Comparison of ENCODE assay signal across 15 mouse cellular contexts in genomic region chr5:114688703-114689102, GRCm38 (mm10). TPM values are rescaled to one million over a fixed set of nuclear protein-coding genes. Genes with fewer than 3 reads are reported as not detected.
A peak's percentile ranks its signal among the peaks of the same experiment; 100 is the strongest.
DNase-seq lines count a peak whose midpoint lies in the region; ATAC-seq and TF ChIP-seq lines count a peak whose summit lies in the region.
"Had no signal": no experiment of that assay in that cellular context is flagged by ENCODE, and none has a peak within 500 bp of the region (broad histone marks: within the 10 kb centered on the region; RNA-seq: fewer than 3 reads in every experiment).

No protein-coding gene starts in this region.

- H3K27me3 ChIP-seq in hindbrain, postnatal 0 days (ENCODE audit: insufficient read depth, low read length), result no peaks in the 10 kb centered on the region
- H3K27me3 ChIP-seq in hindbrain, embryonic 14.5 days (ENCODE audit: control insufficient read depth, insufficient read depth, low read length), result no peaks in the 10 kb centered on the region
- H3K27me3 ChIP-seq in midbrain, embryonic 13.5 days, result no peaks in the 10 kb centered on the region; the same call in 1 of the 2 replicates
- H3K27me3 ChIP-seq in midbrain, embryonic 11.5 days (ENCODE audit: control insufficient read depth, insufficient read depth, low read length), result no peaks in the 10 kb centered on the region
- H3K27me3 ChIP-seq in embryonic facial prominence, embryonic 13.5 days, result no peaks in the 10 kb centered on the region
- H3K27me3 ChIP-seq in thymus, adult 2 months (ENCODE audit: control insufficient read depth, insufficient read depth, low read length), result no peaks in the 10 kb centered on the region

- no peak for TF ChIP-seq CTCF in hindbrain, postnatal 0 days (IDR thresholded peaks at IDR 0.05; ENCODE audit: low read depth)
- TF ChIP-seq CTCF in olfactory bulb, adult 2 months (IDR thresholded peaks at IDR 0.05; ENCODE audit: insufficient read depth, low read depth, low read length), result no peak
- no peak for TF ChIP-seq CTCF in thymus, adult 2 months (IDR thresholded peaks at IDR 0.05; ENCODE audit: borderline replicate concordance, control insufficient read depth, extremely low read depth, insufficient read depth, low read length, poor library complexity)

- peak overlapping the region; percentile 28; the same call in 1 of the 2 replicates for H3K4me2 ChIP-seq in hindbrain, postnatal 0 days (ENCODE audit: low read depth, low read length)
- no peak overlapping the region for H3K4me2 ChIP-seq in hindbrain, embryonic 14.5 days (replicated peaks)
- 0 out of 2 replicates have a peak overlapping the region, but pooled peaks have one; percentile 5 for H3K4me2 ChIP-seq in midbrain, embryonic 13.5 days (replicated peaks)
- H3K4me2 ChIP-seq in midbrain, embryonic 11.5 days, result no peak overlapping the region
- H3K4me2 ChIP-seq in embryonic facial prominence, embryonic 13.5 days, result no peak overlapping the region
- H3K4me2 ChIP-seq: heart, embryonic 11.5 days had no signal

- ATAC-seq in hindbrain, postnatal 0 days, result peak; percentile 6; the same call in 1 of the 2 replicates
- no peak for ATAC-seq in hindbrain, embryonic 14.5 days (ENCODE audit: low FRiP score)
- no peak for ATAC-seq in midbrain, embryonic 13.5 days
- ATAC-seq in midbrain, embryonic 11.5 days (ENCODE audit: low FRiP score), result no peak
- no peak for ATAC-seq in embryonic facial prominence, embryonic 13.5 days (ENCODE audit: insufficient number of reproducible peaks, insufficient read depth, low FRiP score, low TSS enrichment, low read depth)
- no peak for ATAC-seq in megakaryocyte progenitor cell, adult 5-6 weeks (replicated peaks; ENCODE audit: poor library complexity)

- no peak overlapping the region for H3K4me3 ChIP-seq in hindbrain, postnatal 0 days (ENCODE audit: low read length)
- no peak overlapping the region for H3K4me3 ChIP-seq in hindbrain, embryonic 14.5 days (replicated peaks; ENCODE audit: low read length)
- no peak overlapping the region for H3K4me3 ChIP-seq in midbrain, embryonic 13.5 days (replicated peaks)
- no peak overlapping the region for H3K4me3 ChIP-seq in midbrain, embryonic 11.5 days (ENCODE audit: low read depth, low read length)
- no peak overlapping the region for H3K4me3 ChIP-seq in embryonic facial prominence, embryonic 13.5 days
- H3K4me3 ChIP-seq in olfactory bulb, adult 2 months (ENCODE audit: insufficient read depth, low read depth, low read length), result peak overlapping the region; percentile 7; the same call in 1 of the 2 replicates
- no peak overlapping the region for H3K4me3 ChIP-seq in thymus, adult 2 months (ENCODE audit: control insufficient read depth, insufficient read depth, low read length)

- peaks cover 16% of the 10 kb centered on the region; the same call in 1 of the 2 replicates for H3K4me1 ChIP-seq in hindbrain, postnatal 0 days (ENCODE audit: insufficient read depth, low read length)
- peaks cover 10% of the 10 kb centered on the region; the same call in 1 of the 2 replicates for H3K4me1 ChIP-seq in hindbrain, embryonic 14.5 days (replicated peaks; ENCODE audit: control insufficient read depth, insufficient read depth, low read length)
- H3K4me1 ChIP-seq in midbrain, embryonic 13.5 days (replicated peaks), result peaks cover 26% of the 10 kb centered on the region
- peaks cover 13% of the 10 kb centered on the region for H3K4me1 ChIP-seq in midbrain, embryonic 11.5 days (ENCODE audit: control insufficient read depth, insufficient read depth, low read length)
- peaks cover 16% of the 10 kb centered on the region for H3K4me1 ChIP-seq in embryonic facial prominence, embryonic 13.5 days
- H3K4me1 ChIP-seq in olfactory bulb, adult 2 months (ENCODE audit: control insufficient read depth, insufficient read depth, low read length), result peaks cover 25% of the 10 kb centered on the region
- H3K4me1 ChIP-seq in thymus, adult 2 months (replicated peaks; ENCODE audit: control insufficient read depth, insufficient read depth, low read length), result peaks cover 42% of the 10 kb centered on the region

- no peak overlapping the region for H3K9ac ChIP-seq in hindbrain, postnatal 0 days (replicated peaks; ENCODE audit: low read length)
- no peak overlapping the region for H3K9ac ChIP-seq in hindbrain, embryonic 14.5 days
- H3K9ac ChIP-seq in midbrain, embryonic 13.5 days (replicated peaks), result no peak overlapping the region; the same call in 1 of the 2 replicates
- no peak overlapping the region; the same call in 1 of the 2 replicates for H3K9ac ChIP-seq in midbrain, embryonic 11.5 days (ENCODE audit: low read length)
- H3K9ac ChIP-seq in embryonic facial prominence, embryonic 13.5 days, result 0 out of 2 replicates have a peak overlapping the region, but pooled peaks have one; percentile 85

- H3K9me3 ChIP-seq in hindbrain, postnatal 0 days (ENCODE audit: low read length), result no peaks in the 10 kb centered on the region
- no peaks in the 10 kb centered on the region for H3K9me3 ChIP-seq in hindbrain, embryonic 14.5 days (ENCODE audit: control insufficient read depth, low read length)
- H3K9me3 ChIP-seq in midbrain, embryonic 13.5 days, result no peaks in the 10 kb centered on the region
- no peaks in the 10 kb centered on the region for H3K9me3 ChIP-seq in midbrain, embryonic 11.5 days (ENCODE audit: control insufficient read depth, low read length)
- H3K9me3 ChIP-seq in embryonic facial prominence, embryonic 13.5 days, result no peaks in the 10 kb centered on the region

- no peak for DNase-seq in hindbrain, postnatal 0 days (ENCODE audit: low spot score)
- DNase-seq in hindbrain, embryonic 14.5 days (ENCODE audit: low spot score), result no peak
- DNase-seq in midbrain, embryonic 11.5 days (ENCODE audit: low spot score, missing footprints), result no peak
- DNase-seq in thymus, adult 2 months, result no peak
- DNase-seq: cerebellum, adult 2 months; gastrocnemius, postnatal 14 days; kidney, postnatal 10 days; lung, adult 18-20 months; right cerebral cortex, postnatal 25 days; thymus, adult 18-20 months had no signal

- no peak overlapping the region for H3K27ac ChIP-seq in hindbrain, postnatal 0 days
- no peak overlapping the region for H3K27ac ChIP-seq in hindbrain, embryonic 14.5 days
- no peak overlapping the region for H3K27ac ChIP-seq in midbrain, embryonic 13.5 days
- H3K27ac ChIP-seq in midbrain, embryonic 11.5 days (ENCODE audit: low read depth, low read length), result no peak overlapping the region
- no peak overlapping the region for H3K27ac ChIP-seq in embryonic facial prominence, embryonic 13.5 days
- H3K27ac ChIP-seq in olfactory bulb, adult 2 months (ENCODE audit: insufficient read depth, low read depth, low read length), result peak overlapping the region; percentile 17; the same call in 1 of the 2 replicates
- no peak overlapping the region for H3K27ac ChIP-seq in thymus, adult 2 months (ENCODE audit: control insufficient read depth, insufficient read depth, low read length)

- no peaks in the 10 kb centered on the region for H3K36me3 ChIP-seq in hindbrain, postnatal 0 days (ENCODE audit: insufficient read depth, low read length)
- H3K36me3 ChIP-seq in hindbrain, embryonic 14.5 days (replicated peaks; ENCODE audit: control insufficient read depth, insufficient read depth), result no peaks in the 10 kb centered on the region
- no peaks in the 10 kb centered on the region for H3K36me3 ChIP-seq in midbrain, embryonic 13.5 days
- no peaks in the 10 kb centered on the region for H3K36me3 ChIP-seq in midbrain, embryonic 11.5 days (ENCODE audit: control insufficient read depth, insufficient read depth, low read length)
- no peaks in the 10 kb centered on the region for H3K36me3 ChIP-seq in embryonic facial prominence, embryonic 13.5 days
- no peaks in the 10 kb centered on the region for H3K36me3 ChIP-seq in thymus, adult 2 months (ENCODE audit: control insufficient read depth, insufficient read depth, low read length)

- WGBS in hindbrain, postnatal 0 days, result 71% methylated on average over 13 of the region's 13 CpGs
- 84% methylated on average over 13 of the region's 13 CpGs for WGBS in hindbrain, embryonic 14.5 days
- WGBS in midbrain, embryonic 13.5 days, result 89% methylated on average over 13 of the region's 13 CpGs
- 89% methylated on average over 13 of the region's 13 CpGs for WGBS in midbrain, embryonic 11.5 days
- 82% methylated on average over 13 of the region's 13 CpGs for WGBS in embryonic facial prominence, embryonic 13.5 days
- WGBS in olfactory bulb, adult 2 months, result 82% methylated on average over 13 of the region's 13 CpGs
- WGBS in thymus, adult 2 months, result 90% methylated on average over 13 of the region's 13 CpGs

- no peak for TF ChIP-seq POLR2A in olfactory bulb, adult 2 months (IDR thresholded peaks at IDR 0.05; ENCODE audit: insufficient read depth, low read depth, low read length)
- no peak for TF ChIP-seq POLR2A in thymus, adult 2 months (IDR thresholded peaks at IDR 0.05; ENCODE audit: control insufficient read depth, extremely low read depth, insufficient read depth, low read length, poor library complexity)

RNA-seq across cellular contexts. Expression of gene Gltp, which starts 2.1 kb away (rescaled TPM):
- 36.3 and 51.0 TPM in 2 replicates for total RNA-seq in hindbrain, postnatal 0 days (2014; rRNA removed)
- 55.0 and 55.1 TPM in 2 replicates for polyA plus RNA-seq in hindbrain, postnatal 0 days (2015; fragmentation: Nextera tagmentation; extraction: Ambion mirVana)
- 33.7 and 38.9 TPM in 2 replicates for polyA plus RNA-seq in hindbrain, embryonic 14.5 days (2014; fragmentation: Nextera tagmentation; extraction: Ambion mirVana)
- 41.1 and 43.2 TPM in 2 replicates for polyA plus RNA-seq in midbrain, embryonic 13.5 days (2015; fragmentation: Nextera tagmentation; extraction: Ambion mirVana)
- polyA plus RNA-seq in midbrain, embryonic 11.5 days (2014; fragmentation: Nextera tagmentation; extraction: Ambion mirVana), result 63.8 and 67.1 TPM in 2 replicates
- polyA plus RNA-seq in embryonic facial prominence, embryonic 13.5 days (2015; fragmentation: Nextera tagmentation; extraction: Ambion mirVana), result 88.4 and 94.6 TPM in 2 replicates
- not detected in 2 replicates for polyA plus RNA-seq in olfactory bulb, adult 2 months (2012; ENCODE audit: insufficient read depth, insufficient read length, low replicate concordance, missing spikeins)
- polyA plus RNA-seq in thymus, adult 2 months (2012; rRNA removed), result 237 and 275 TPM in 2 replicates
- 94.3 and 101 TPM in 2 replicates for total RNA-seq in megakaryocyte progenitor cell, adult 5-6 weeks (2015)
- total RNA-seq in megakaryocyte progenitor cell, adult 5-6 weeks (2017), result 46.1 and 48.6 TPM in 2 replicates

RNA-seq across cellular contexts. Expression of gene Tchp, which starts 18.9 kb away (rescaled TPM):
- 9.0 and 12.7 TPM in 2 replicates for total RNA-seq in hindbrain, postnatal 0 days (2014; rRNA removed)
- polyA plus RNA-seq in hindbrain, postnatal 0 days (2015; fragmentation: Nextera tagmentation; extraction: Ambion mirVana), result 14.4 and 15.6 TPM in 2 replicates
- polyA plus RNA-seq in hindbrain, embryonic 14.5 days (2014; fragmentation: Nextera tagmentation; extraction: Ambion mirVana), result 10.6 and 15.4 TPM in 2 replicates
- polyA plus RNA-seq in midbrain, embryonic 13.5 days (2015; fragmentation: Nextera tagmentation; extraction: Ambion mirVana), result 18.5 and 19.7 TPM in 2 replicates
- 13.7 and 17.4 TPM in 2 replicates for polyA plus RNA-seq in midbrain, embryonic 11.5 days (2014; fragmentation: Nextera tagmentation; extraction: Ambion mirVana)
- 19.6 and 19.8 TPM in 2 replicates for polyA plus RNA-seq in embryonic facial prominence, embryonic 13.5 days (2015; fragmentation: Nextera tagmentation; extraction: Ambion mirVana)
- polyA plus RNA-seq in olfactory bulb, adult 2 months (2012; ENCODE audit: insufficient read depth, insufficient read length, low replicate concordance, missing spikeins), result not detected in 2 replicates
- 24.4 and 25.6 TPM in 2 replicates for polyA plus RNA-seq in thymus, adult 2 months (2012; rRNA removed)
- 4.9 and 5.4 TPM in 2 replicates for total RNA-seq in megakaryocyte progenitor cell, adult 5-6 weeks (2015)
- 10.0 and 10.2 TPM in 2 replicates for total RNA-seq in megakaryocyte progenitor cell, adult 5-6 weeks (2017)

RNA-seq across cellular contexts. Expression of gene Trpv4, which starts 30.5 kb away (rescaled TPM):
- total RNA-seq in hindbrain, postnatal 0 days (2014; rRNA removed), result 2.7 TPM in 2 replicates
- polyA plus RNA-seq in hindbrain, postnatal 0 days (2015; fragmentation: Nextera tagmentation; extraction: Ambion mirVana), result 3.0 and 3.4 TPM in 2 replicates
- 1.1 and 1.4 TPM in 2 replicates for polyA plus RNA-seq in hindbrain, embryonic 14.5 days (2014; fragmentation: Nextera tagmentation; extraction: Ambion mirVana)
- 0.39 and 0.46 TPM in 2 replicates for polyA plus RNA-seq in midbrain, embryonic 13.5 days (2015; fragmentation: Nextera tagmentation; extraction: Ambion mirVana)
- 0.26 TPM in 1 of 2 replicates, not detected in the other for polyA plus RNA-seq in midbrain, embryonic 11.5 days (2014; fragmentation: Nextera tagmentation; extraction: Ambion mirVana)
- 10.8 and 13.9 TPM in 2 replicates for polyA plus RNA-seq in embryonic facial prominence, embryonic 13.5 days (2015; fragmentation: Nextera tagmentation; extraction: Ambion mirVana)
- polyA plus RNA-seq in olfactory bulb, adult 2 months (2012; ENCODE audit: insufficient read depth, insufficient read length, low replicate concordance, missing spikeins), result not detected in 2 replicates
- 4.2 and 6.5 TPM in 2 replicates for polyA plus RNA-seq in thymus, adult 2 months (2012; rRNA removed)
- total RNA-seq in megakaryocyte progenitor cell, adult 5-6 weeks (2015), result 0.15 and 0.25 TPM in 2 replicates
- total RNA-seq in megakaryocyte progenitor cell, adult 5-6 weeks (2017), result 0.17 TPM in 1 of 2 replicates, not detected in the other

Comparison
In these comparisons a context has a peak if more than half of its experiments do, and no peak if none do; other contexts are left out.
1. H3K4me2 ChIP-seq: peak in hindbrain, postnatal 0 days (single experiment) and midbrain, embryonic 13.5 days (single experiment); none in hindbrain, embryonic 14.5 days (single experiment), midbrain, embryonic 11.5 days (single experiment) and embryonic facial prominence, embryonic 13.5 days (single experiment).